ENCODE assay signal across 8 mouse cellular contexts in genomic region chr1:180767541-180768333, GRCm38 (mm10). TPM values are rescaled to one million over a fixed set of nuclear protein-coding genes. Genes with fewer than 3 reads are reported as not detected.
DNase-seq lines count a peak whose midpoint lies in the region; ATAC-seq and TF ChIP-seq lines count a peak whose summit lies in the region.

No protein-coding gene starts in this region.

- WGBS in heart, embryonic 11.5 days (ENCODE audit: insufficient replicate concordance), result 18% methylated on average over 10 of the region's 10 CpGs
- 13% methylated on average over 10 of the region's 10 CpGs for WGBS in embryonic facial prominence, embryonic 12.5 days
- WGBS in intestine, postnatal 0 days, result 15% methylated on average over 10 of the region's 10 CpGs
- 18% methylated on average over 10 of the region's 10 CpGs for WGBS in midbrain, embryonic 16.5 days

- H3K9ac ChIP-seq in heart, embryonic 11.5 days (ENCODE audit: low read depth, low read length), result peak overlapping the region; percentile 75
- peak overlapping the region; percentile 60 for H3K9ac ChIP-seq in embryonic facial prominence, embryonic 12.5 days
- H3K9ac ChIP-seq in intestine, postnatal 0 days (ENCODE audit: low read depth, low read length), result peak overlapping the region; percentile 53
- peak overlapping the region; percentile 73 for H3K9ac ChIP-seq in midbrain, embryonic 16.5 days (ENCODE audit: low read depth, low read length)

- no peaks in the 10 kb centered on the region for H3K9me3 ChIP-seq in heart, embryonic 11.5 days (replicated peaks; ENCODE audit: control insufficient read depth, low read length)
- 0 out of 2 replicates have a peak, but pooled peaks cover 8% of the 10 kb centered on the region for H3K9me3 ChIP-seq in E14TG2a.4 (ENCODE audit: low read length)
- no peaks in the 10 kb centered on the region for H3K9me3 ChIP-seq in embryonic facial prominence, embryonic 12.5 days
- no peaks in the 10 kb centered on the region for H3K9me3 ChIP-seq in intestine, postnatal 0 days (ENCODE audit: control insufficient read depth)
- no peaks in the 10 kb centered on the region for H3K9me3 ChIP-seq in midbrain, embryonic 16.5 days (replicated peaks; ENCODE audit: control insufficient read depth, low read length, poor library complexity, severe bottlenecking)

- H3K4me2 ChIP-seq in heart, embryonic 11.5 days, result peak overlapping the region; percentile 75
- peak overlapping the region; percentile 77 for H3K4me2 ChIP-seq in embryonic facial prominence, embryonic 12.5 days (replicated peaks)
- peak overlapping the region; percentile 65 for H3K4me2 ChIP-seq in intestine, postnatal 0 days (replicated peaks; ENCODE audit: low read depth)
- H3K4me2 ChIP-seq in midbrain, embryonic 16.5 days (ENCODE audit: low read length), result peak overlapping the region; percentile 70

- peaks cover 9% of the 10 kb centered on the region for H3K27me3 ChIP-seq in heart, embryonic 11.5 days (ENCODE audit: control insufficient read depth, insufficient read depth, low read length)
- H3K27me3 ChIP-seq in E14TG2a.4 (ENCODE audit: insufficient read depth, low read length), result peaks cover 74% of the 10 kb centered on the region
- H3K27me3 ChIP-seq in embryonic facial prominence, embryonic 12.5 days, result peaks cover 3% of the 10 kb centered on the region; the same call in 1 of the 2 replicates
- H3K27me3 ChIP-seq in intestine, postnatal 0 days (replicated peaks; ENCODE audit: control insufficient read depth, insufficient read depth, low read length), result no peaks in the 10 kb centered on the region
- H3K27me3 ChIP-seq in midbrain, embryonic 16.5 days (ENCODE audit: control insufficient read depth, insufficient read depth, low read depth, low read length), result no peaks in the 10 kb centered on the region

- no peak; the same call in 1 of the 2 replicates for ATAC-seq in heart, embryonic 11.5 days (replicated peaks; ENCODE audit: insufficient number of reproducible peaks, low FRiP score, low TSS enrichment)
- no peak for ATAC-seq in embryonic facial prominence, embryonic 12.5 days (ENCODE audit: insufficient number of reproducible peaks, insufficient read depth, low FRiP score, low TSS enrichment)
- peak; percentile 22 for ATAC-seq in intestine, postnatal 0 days
- ATAC-seq in midbrain, embryonic 16.5 days, result peak; percentile 19; the same call in 1 of the 2 replicates

- no peak for TF ChIP-seq CTCF in E14TG2a.4 (conservative IDR thresholded peaks at IDR 0.05; ENCODE audit: low read length)
- peak; percentile 46 for TF ChIP-seq CTCF in intestine, postnatal 0 days (IDR thresholded peaks at IDR 0.05; ENCODE audit: low read depth)

- H3K4me1 ChIP-seq in heart, embryonic 11.5 days (ENCODE audit: control insufficient read depth, insufficient read depth, low read length), result peaks cover 9% of the 10 kb centered on the region; the same call in 1 of the 2 replicates
- H3K4me1 ChIP-seq in E14TG2a.4 (replicated peaks; ENCODE audit: low read depth, low read length), result peaks cover 44% of the 10 kb centered on the region
- H3K4me1 ChIP-seq in embryonic facial prominence, embryonic 12.5 days, result peaks cover 12% of the 10 kb centered on the region; the same call in 1 of the 2 replicates
- H3K4me1 ChIP-seq in intestine, postnatal 0 days (replicated peaks; ENCODE audit: control insufficient read depth, insufficient read depth, low read length), result no peaks in the 10 kb centered on the region
- peaks cover 18% of the 10 kb centered on the region for H3K4me1 ChIP-seq in midbrain, embryonic 16.5 days (ENCODE audit: control insufficient read depth, insufficient read depth, low read length)

- H3K4me3 ChIP-seq in heart, embryonic 11.5 days (ENCODE audit: low read depth, low read length), result peak overlapping the region; percentile 53
- peak overlapping the region; percentile 82 for H3K4me3 ChIP-seq in E14TG2a.4 (replicated peaks; ENCODE audit: low read length)
- peak overlapping the region; percentile 44 for H3K4me3 ChIP-seq in embryonic facial prominence, embryonic 12.5 days
- peak overlapping the region; percentile 40 for H3K4me3 ChIP-seq in intestine, postnatal 0 days (ENCODE audit: low read depth, low read length)
- peak overlapping the region; percentile 43 for H3K4me3 ChIP-seq in midbrain, embryonic 16.5 days (ENCODE audit: low read depth, low read length)

- H3K36me3 ChIP-seq in heart, embryonic 11.5 days (ENCODE audit: control insufficient read depth, insufficient read depth, low read length), result no peaks in the 10 kb centered on the region
- no peaks in the 10 kb centered on the region for H3K36me3 ChIP-seq in E14TG2a.4 (ENCODE audit: insufficient read depth, low read length)
- no peaks in the 10 kb centered on the region for H3K36me3 ChIP-seq in embryonic facial prominence, embryonic 12.5 days
- no peaks in the 10 kb centered on the region for H3K36me3 ChIP-seq in intestine, postnatal 0 days (ENCODE audit: control insufficient read depth, insufficient read depth)
- H3K36me3 ChIP-seq in midbrain, embryonic 16.5 days (ENCODE audit: control insufficient read depth, insufficient read depth, low read length), result no peaks in the 10 kb centered on the region

- H3K27ac ChIP-seq in heart, embryonic 11.5 days (ENCODE audit: low read depth, low read length), result peak overlapping the region; percentile 8
- peak overlapping the region; percentile 4 for H3K27ac ChIP-seq in embryonic facial prominence, embryonic 12.5 days
- peak overlapping the region; percentile 64 for H3K27ac ChIP-seq in intestine, postnatal 0 days (ENCODE audit: low read depth, low read length)
- peak overlapping the region; percentile 73 for H3K27ac ChIP-seq in midbrain, embryonic 16.5 days (ENCODE audit: low read length)

- DNase-seq in heart, adult 8-10 months (ENCODE audit: low spot score), result no peak
- no peak for DNase-seq in frontal cortex, adult 2 months (ENCODE audit: extremely low spot score in 1 of 2, low spot score in 1 of 2)
- no peak for DNase-seq in adrenal gland, postnatal 25 days

RNA-seq across cellular contexts. Expression of gene Acbd3, which starts 41.9 kb away (rescaled TPM):
- 23.0 and 23.7 TPM in 2 replicates for polyA plus RNA-seq in heart, embryonic 11.5 days (2014; fragmentation: Nextera tagmentation; extraction: Ambion mirVana)
- 10 to 100 TPM; 19.4 to 24.6 (median 22.0) TPM for total RNA-seq in heart, adult 8-10 months (2022)
- 27.8 and 29.2 TPM in 2 replicates for polyA plus RNA-seq in embryonic facial prominence, embryonic 12.5 days (2016; fragmentation: Nextera tagmentation; extraction: Ambion mirVana)
- polyA plus RNA-seq in intestine, postnatal 0 days (2015; fragmentation: Nextera tagmentation; extraction: Ambion mirVana), result 16.9 and 18.4 TPM in 2 replicates
- 22.4 and 23.9 TPM in 2 replicates for polyA plus RNA-seq in midbrain, embryonic 16.5 days (2015; fragmentation: Nextera tagmentation; extraction: Ambion mirVana)
- 26.3 and 28.0 TPM in 2 replicates for polyA plus RNA-seq in frontal cortex, adult 2 months (2012; rRNA removed)
- 45.5 and 48.8 TPM in 2 replicates for total RNA-seq in adrenal gland, postnatal 25 days (2021)

RNA-seq across cellular contexts. Expression of gene H3f3a, which starts 46.0 kb away (rescaled TPM):
- polyA plus RNA-seq in heart, embryonic 11.5 days (2014; fragmentation: Nextera tagmentation; extraction: Ambion mirVana), result 1,894 and 1,931 TPM in 2 replicates
- 100 to 1,000 TPM; 363 to 431 (median 376) TPM for total RNA-seq in heart, adult 8-10 months (2022)
- 3,184 and 3,209 TPM in 2 replicates for polyA plus RNA-seq in embryonic facial prominence, embryonic 12.5 days (2016; fragmentation: Nextera tagmentation; extraction: Ambion mirVana)
- polyA plus RNA-seq in intestine, postnatal 0 days (2015; fragmentation: Nextera tagmentation; extraction: Ambion mirVana), result 1,056 and 1,104 TPM in 2 replicates
- polyA plus RNA-seq in midbrain, embryonic 16.5 days (2015; fragmentation: Nextera tagmentation; extraction: Ambion mirVana), result 2,888 and 3,200 TPM in 2 replicates
- 502 and 559 TPM in 2 replicates for polyA plus RNA-seq in frontal cortex, adult 2 months (2012; rRNA removed)
- 739 and 836 TPM in 2 replicates for total RNA-seq in adrenal gland, postnatal 25 days (2021)

Comparison
In these comparisons a context has a peak if more than half of its experiments do, and no peak if none do; other contexts are left out.
1. ATAC-seq: peak in intestine, postnatal 0 days (single experiment) and midbrain, embryonic 16.5 days (single experiment); none in heart, embryonic 11.5 days (single experiment) and embryonic facial prominence, embryonic 12.5 days (single experiment).
2. H3K27ac ChIP-seq: peak in every context shown above with its lines; median percentile 73 in midbrain, embryonic 16.5 days; 64 in intestine, postnatal 0 days; 8 in heart, embryonic 11.5 days; 4 in embryonic facial prominence, embryonic 12.5 days.
3. Peak in every context shown above with its lines, with median percentiles within 50 percentile points of each other: H3K4me2 ChIP-seq, H3K4me3 ChIP-seq and H3K9ac ChIP-seq.